Mouse (Mus musculus) right cerebral cortex, postnatal 4 days (tissue): ENCODE measurements around the gene Capn10.

ENCODE experiments used
- DNase-seq: peaks from one replicate; pipeline ENCODE4 v3.0.0-alpha.2; 2022

The Capn10 gene

DNA sequence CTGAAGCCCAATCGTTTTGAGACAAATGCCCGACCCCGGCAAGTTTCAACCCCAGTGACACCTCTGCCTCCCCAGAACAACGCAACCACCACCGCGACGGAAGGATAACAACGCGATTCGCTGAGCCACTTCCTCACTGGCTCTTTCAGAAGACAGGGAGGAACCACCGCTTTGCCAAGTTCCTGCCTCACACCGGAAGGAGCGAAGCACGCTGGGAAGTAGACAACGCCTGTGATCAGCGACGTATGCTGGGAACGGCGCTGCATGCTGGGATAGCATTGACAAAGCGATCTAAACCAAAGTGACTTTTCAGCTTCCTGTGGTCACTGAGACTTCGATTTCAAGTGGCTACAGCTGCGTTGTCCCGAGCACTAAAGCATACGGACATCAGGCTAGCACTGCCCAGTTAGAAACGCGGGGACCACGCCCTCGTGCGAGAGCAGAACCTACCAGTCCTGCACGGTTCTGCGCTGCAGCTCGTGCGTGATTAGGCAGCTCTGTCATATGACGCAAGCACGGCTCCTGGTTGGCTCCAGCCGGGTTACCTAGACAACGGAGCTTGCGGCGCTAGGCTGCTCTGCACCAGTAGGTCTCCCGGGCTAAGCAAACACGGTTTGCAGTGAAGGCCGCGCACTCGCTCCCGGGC is at the start of gene Capn10:
Gene Capn10, plus strand, starts transcription at position 195 of the 646 bp plus-strand sequence.
- DNase-seq: peak; percentile 85

DNA sequence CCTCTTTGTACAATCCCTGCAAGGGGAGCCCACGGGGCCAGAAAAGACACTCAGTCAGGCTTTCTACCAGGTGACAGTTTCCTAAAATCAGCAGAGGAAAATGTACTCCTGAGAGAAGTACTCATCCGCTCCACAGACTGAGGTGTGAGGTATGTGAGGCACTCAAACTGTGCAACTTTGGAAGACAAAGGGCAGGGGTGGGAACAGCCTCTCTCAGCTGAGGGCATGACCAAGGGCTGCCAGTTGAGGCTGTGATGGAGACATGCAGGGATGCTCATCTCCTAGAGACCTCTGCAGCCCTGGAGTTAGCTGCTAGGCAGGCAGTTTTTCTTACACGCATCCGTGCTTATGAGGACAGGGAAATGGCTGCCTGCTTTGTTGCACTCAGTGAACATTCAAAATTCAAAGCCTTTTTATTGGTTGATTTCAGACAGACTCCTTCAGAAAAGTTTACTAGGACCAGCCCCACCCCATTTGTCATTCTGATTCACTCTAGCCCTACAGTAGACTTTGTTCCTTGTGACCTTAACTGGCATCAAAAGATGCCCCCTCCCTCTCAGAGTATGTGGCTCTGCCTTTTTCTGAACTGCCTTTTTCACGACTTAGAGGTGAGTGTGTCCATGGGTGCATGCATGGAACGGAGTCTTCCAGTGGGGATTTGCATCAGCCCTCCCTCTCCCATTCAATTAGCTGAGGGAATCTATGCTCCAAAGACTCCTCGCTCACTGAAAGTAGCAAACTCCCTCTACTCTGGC is 45.1 kb upstream of the Capn10 start:
- DNase-seq: no peak

DNA sequence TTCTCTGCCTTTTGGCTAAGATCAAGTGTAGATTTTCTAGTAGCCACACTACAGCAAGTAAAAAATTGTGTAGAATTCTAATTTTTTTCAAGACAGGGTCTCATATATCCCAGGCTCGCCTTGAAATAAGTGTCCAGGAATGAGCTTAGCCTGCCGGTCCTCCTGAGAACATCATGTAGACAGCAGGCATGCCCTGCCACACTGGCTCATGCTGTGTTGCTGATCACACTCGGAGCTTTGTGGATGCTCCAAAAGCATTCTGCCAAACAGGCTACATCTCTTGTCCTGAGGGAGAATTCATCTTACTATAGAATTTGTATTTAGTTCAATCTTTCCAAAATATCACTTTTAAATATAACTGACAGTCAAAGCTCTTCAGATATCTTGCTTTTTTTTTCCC is 41.4 kb upstream of the Capn10 start:
- DNase-seq: no peak

DNA sequence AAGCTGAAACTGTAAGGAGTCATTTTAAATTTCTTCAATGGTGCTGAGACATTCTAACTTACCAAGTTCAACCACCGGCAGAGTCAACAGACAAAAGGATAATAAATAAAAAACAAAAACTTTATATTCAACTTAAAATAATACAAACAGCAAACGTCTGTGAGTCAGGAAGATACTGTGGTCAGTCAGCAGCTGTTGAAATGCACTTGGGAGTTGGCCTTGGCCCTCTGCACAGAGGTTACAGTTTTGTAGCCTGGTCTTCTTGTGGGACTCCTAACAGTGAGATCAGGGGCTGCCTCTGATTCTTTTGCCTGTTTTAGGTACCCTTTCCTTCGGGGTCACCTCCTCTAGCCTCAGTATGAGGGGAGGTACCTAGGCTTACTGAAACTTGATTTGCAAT is 40.3 kb upstream of the Capn10 start:
- no peak for DNase-seq

DNA sequence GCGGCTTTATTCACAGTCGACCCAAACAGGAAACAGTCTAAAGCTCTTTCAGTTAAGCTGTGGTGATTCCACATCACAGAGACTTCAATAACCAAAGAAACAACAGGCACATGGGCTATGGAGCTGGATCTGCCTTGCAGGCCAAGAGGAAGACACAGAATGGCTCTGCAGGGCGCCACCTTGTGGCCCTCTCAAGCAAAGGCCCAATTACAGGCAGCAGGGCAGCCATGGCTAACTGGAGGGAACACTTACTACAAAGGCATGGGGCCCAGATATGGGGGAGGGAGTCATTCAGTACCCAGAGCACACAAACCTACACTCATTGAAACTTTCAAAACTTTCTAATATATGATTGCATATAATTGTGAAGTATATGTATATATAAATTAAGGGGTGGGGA is 39.1 kb upstream of the Capn10 start:
- peak; percentile 79 for DNase-seq

DNA sequence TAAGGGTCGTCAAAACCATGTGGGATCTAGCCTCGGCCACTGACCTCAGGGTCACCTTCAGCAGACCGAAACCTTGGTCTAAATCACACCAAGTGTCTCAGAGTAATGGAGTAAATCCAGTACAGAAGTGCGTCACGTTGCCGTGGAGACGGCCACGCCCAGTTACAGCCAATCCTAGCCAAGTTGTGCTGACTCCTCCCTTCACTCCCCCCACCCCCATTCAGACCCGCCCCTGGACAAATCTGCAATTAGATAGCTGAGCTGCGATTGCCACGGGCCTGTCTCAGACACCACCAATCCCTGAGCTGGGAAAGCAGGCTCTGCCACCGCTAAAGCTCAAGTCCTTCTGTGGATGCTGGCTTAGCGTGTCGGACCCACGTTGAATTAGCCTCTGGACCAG is 31.4 kb upstream of the Capn10 start, which contains the start of gene Ankmy1:
Gene Ankmy1, minus strand, starts transcription at position 121 of the 400 bp plus-strand sequence.
- DNase-seq: peak; percentile 68

DNA sequence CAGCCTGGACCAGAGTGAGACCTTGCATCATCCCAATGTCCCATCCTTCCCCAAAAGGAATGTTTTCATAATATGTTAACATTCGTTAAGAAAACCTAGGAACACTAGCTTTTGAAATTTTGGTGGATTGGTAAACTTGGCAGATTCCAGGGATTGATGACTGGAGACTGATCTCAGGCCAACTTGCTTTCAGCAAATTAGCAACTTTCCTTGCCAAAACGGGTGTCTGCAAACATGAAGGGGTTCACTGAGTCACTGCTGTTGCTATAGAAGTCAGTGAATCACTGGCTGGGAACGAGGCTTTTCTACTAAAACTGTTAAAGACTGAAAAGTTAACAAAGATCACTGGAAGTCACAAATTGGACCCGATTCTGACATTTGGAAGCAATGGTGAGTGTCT is 30.5 kb upstream of the Capn10 start:
- no peak for DNase-seq

DNA sequence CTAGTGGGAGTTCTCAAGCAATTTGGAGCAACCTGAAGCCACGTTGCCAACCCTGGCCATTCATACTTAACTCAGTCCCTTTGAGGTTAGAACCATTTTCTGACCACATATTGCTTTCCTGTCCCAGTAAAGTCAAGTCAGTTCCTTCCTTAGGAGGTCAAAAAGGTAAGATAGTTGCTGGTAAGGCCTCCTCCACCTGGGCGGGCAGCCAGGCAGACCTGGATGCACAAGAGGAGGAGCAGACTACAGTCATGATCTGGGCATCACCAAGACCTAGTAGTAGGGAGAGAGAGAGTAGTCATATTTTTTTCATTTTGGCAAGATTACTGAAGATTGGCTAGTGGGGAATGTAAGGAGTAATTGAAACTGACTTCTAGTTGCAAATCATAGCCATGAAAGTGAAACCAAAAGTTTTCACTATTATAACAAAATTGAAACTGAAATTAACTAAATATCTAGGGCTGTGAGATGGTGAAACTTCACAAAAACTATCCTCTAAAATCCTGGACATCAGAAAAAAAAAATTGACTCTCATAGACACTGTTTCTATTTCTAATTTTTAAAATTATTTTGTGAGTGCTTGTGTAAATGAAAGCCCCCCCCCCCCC is 28.4 kb upstream of the Capn10 start:
- DNase-seq: no peak

DNA sequence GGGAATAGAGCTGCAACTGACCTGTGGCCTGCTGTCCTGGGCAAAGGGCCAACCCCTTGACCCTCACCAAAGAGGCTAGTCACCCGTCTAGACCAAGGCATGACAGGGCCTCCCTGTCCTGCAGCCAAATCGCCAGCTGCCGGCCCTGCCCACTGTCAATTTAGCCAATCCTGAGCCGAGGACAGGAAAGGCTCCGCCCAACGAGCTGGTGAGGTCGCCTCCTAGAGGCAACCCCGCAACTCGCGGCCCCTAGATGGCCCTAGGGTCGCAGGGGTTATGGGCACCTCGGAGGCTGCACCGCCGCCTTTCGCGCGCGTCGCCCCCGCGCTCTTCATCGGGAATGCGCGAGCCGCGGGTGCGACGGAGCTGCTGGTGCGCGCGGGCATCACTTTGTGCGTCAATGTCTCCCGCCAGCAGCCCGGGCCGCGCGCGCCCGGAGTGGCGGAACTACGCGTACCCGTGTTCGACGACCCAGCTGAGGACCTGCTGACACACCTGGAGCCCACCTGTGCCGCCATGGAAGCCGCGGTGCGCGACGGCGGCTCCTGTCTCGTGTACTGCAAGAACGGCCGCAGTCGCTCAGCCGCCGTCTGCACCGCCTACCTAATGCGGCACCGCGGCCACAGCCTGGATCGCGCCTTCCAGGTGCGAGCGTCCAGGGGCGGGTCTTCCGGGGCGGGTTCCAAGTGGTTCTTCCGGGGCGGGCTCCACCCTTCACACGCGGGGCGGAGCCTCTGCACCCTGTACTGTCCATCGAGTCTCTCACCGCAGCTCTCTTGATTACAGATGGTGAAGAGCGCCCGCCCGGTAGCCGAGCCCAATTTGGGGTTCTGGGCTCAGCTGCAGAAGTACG is 27.2 kb upstream of the Capn10 start, which contains the start of gene Dusp28:
Gene Dusp28, plus strand, starts transcription at position 203 of the 853 bp plus-strand sequence.
- DNase-seq: peak; percentile 81

DNA sequence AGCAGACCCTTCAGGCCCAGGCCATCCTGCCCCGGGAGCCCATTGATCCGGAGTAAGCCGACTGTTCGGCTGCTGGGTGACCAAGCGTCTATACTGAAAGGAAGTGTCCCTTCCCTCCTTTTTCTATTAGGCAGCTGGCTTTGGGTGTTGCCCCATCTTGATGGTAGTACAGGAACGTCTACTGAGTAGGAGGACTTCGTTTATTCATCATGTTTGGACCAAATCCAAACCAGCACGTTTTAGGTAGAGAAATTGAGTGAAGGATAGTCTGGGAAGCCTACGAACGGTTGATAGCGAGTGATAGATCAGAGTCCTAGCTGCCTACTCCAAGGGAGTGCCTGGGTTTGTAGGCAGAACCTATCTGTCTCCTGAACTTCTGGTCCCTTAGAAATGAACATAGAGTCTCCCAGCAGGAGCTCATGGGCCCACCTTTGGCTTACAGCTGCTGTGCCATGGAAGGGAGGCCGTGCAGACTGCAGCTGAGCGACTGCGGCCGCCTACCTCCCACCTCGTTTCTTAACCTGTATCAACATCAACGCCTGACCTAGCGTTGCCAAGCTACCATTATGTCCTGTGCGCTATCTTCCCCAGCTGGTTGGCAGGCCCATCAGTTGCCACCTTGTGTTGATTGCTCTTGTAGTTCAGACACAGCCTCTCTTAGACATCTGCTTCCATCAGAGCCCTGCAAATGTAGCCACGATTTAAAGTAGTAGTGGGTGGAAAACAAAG is 26.4 kb upstream of the Capn10 start:
- no peak for DNase-seq

DNA sequence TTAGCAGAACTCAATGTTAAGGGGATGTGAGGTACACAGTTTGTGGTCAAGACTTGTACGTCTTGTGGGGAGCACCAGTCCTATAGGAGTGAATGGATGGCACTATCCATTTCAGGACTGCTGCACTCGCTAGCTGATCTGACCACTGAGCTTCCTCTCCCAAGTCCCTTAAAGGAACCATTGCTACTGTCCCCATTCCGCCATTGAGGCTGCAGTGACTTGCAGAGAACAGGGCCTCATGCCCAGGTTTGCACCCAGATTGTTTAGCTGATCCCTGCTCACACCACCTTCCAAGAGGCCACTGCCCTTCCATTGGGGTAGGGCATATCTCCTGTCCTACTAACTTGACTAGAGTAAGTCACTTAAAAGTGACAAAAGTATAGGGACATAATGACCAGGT is 25.5 kb upstream of the Capn10 start:
- no peak for DNase-seq

DNA sequence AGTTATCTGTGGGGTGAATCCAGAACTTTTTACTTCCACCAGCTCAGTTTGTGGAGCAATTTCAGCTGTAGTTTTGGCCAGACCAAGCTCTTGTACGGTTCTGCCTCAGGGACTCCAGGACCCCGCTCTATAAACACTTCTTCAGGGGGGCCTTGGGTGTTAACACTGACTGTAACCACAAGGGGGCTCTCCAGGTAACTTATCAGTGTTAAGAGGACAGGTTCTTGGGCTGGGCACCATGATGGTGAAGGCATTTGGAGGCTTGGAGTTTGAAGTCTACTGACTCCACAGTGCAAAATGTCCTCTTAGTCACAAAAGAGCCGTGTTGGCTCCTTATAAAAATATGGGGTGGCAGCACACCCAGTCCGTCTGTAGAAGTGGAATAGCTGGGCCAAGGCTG is 25.1 kb upstream of the Capn10 start:
- no peak for DNase-seq

DNA sequence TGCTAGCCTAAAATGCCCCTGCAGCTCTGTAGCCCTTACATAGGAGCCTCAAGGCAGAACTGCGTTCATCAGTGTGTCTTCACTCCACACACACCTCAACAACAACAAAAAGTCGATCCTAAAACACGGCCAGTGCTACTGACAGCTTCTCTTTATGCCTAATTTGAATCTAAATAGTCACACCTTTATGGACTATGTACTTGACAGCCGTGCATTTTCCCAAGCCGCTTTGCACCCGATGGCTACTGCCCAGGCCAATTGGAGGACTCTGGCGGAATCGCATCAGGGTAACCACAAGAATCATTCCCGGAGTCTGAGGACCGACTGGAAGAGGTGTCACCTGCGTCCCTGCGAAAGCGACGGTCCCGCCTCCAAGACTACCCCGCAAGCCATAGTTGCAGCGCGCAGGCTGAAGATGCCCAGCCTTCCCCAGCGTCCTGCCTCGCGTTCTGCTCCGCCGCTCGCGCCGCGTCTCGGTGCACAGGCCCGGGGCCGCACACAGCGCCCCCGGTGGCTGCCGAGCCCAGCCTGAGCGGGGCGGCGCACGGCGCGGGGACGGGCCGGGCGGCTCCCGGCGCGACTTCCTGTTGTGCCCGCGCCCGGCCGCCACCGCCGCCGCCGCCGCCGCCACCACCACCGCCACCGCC is 23.8 kb upstream of the Capn10 start, which contains the start of gene Rnpepl1:
Gene Rnpepl1, plus strand, starts transcription at position 545 of the 647 bp plus-strand sequence.
- DNase-seq: peak; percentile 75

DNA sequence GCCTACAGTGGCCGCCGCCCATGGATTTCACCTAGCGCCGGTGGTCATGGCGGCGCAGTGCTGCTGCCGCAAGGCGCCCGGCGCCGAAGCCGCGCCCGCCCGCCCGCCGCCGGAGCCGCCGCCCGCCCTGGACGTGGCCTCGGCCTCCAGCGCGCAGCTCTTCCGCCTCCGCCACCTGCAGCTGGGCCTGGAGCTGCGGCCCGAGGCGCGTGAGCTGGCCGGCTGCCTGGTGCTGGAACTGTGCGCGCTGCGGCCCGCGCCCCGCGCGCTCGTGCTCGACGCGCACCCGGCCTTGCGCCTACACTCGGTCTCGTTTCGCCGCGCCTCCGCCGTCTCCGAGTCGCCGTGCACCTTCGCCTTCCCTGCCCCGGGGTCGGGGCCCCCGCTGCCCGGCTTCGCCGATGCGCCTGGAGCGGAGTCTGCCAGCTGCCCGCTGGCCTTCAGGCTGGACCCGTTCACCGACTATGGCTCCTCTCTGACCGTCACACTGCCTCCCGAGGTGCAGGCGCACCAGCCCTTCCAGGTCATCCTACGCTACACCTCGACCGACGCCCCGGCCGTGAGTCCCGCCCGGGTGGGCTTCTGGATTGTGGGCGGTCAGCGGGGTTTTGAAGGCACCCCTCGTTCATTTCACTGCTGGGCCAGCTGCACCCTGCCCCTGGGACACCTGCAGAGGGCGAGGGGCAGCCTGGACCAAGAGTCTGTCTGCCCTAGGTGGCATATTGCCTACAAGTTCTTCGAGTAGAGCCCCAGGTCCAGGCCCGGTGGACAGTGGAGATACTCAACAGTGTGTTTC is 23.1 kb upstream of the Capn10 start:
- peak; percentile 79 for DNase-seq

DNA sequence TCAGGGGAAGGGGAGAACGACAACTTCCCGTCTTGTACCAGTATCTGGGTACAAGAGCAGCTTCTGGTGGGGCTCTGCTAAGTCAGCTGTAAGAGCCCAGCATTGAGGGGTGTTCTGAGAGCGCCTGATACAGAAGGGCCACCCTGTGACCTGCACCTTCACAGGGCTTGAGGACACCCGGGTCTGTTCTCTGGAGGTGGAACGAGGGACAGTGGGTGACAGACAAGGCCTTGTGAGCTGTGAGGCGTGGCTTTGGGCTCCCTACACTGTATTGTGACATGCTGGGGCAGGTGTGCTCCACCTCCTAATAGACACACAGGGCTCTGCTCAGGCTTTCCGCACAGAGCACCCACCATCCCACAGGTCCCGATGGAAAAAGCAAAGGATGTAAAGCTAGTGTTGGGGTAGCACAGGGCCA is 22.4 kb upstream of the Capn10 start:
- DNase-seq: no peak

DNA sequence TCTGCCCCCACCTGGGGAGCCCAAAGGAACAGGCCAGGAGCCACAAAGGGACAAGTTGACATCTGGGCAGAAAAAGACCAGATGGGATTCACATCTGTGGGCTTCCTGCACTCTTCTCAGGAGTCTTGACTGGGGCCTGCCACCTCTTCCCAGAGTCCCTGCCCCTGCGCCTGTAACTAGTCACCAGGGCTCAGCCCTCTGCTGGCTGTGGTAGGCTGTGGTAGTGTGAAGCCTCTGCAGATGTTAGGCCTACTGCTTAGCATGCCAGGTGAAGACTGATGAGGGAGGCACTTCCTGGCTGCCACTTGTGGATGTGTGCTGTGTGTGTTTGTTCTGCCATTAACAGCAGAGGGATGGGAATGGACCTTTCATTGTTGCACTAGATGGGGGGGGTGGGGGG is 21.9 kb upstream of the Capn10 start:
- no peak for DNase-seq

DNA sequence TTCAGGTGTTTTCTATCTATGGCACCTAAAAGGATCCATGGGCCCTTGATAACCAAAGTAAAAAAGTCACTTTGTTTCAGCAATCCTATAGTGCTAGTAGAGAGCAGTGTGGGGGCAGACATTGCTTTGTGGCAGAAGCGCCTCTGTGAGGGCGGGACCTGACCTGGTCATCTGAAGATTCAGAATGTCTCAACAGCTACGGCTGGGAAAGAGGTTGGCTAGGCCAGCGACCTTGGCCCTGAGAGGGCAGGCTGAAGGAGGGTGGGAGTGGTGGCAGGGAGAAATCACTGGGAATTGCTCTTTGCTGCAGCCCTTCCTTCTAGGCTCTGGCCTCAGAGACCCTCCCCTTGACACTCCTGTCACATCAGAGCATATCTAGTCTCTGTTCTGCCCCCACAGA is 19.9 kb upstream of the Capn10 start:
- DNase-seq: no peak

DNA sequence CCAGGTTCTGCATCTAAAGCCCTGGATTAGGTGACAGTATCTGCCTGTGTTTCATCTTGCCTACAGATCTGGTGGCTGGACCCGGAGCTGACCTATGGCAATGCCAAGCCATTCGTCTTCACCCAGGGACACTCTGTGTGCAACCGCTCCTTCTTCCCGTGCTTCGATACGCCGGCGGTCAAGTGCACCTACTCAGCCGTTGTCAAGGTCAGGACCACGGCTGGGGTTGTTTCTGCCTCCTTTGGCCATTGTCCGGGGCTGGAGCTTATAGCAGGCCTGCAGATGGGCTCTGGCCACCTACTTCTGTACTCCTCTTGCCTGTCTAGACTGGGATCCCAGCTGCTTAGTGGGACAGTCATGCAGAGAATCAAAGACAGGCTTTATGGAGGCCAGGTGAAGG is 19.2 kb upstream of the Capn10 start:
- no peak for DNase-seq

DNA sequence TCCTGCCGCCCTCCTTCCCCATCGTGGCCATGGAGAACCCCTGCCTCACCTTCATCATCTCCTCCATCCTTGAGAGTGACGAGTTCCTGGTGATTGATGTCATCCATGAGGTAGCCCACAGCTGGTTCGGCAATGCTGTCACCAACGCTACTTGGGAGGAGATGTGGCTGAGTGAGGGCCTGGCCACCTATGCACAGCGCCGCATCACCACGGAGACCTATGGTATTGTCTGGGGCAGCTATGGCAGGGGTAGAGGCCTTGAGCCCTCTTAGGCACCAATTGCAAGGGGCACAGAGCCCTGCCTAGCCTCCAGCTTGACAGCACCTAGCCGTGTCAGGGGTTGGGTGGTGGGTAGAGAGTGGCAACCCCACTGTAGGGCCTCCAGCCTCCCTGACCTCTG is 17.5 kb upstream of the Capn10 start:
- no peak for DNase-seq

DNA sequence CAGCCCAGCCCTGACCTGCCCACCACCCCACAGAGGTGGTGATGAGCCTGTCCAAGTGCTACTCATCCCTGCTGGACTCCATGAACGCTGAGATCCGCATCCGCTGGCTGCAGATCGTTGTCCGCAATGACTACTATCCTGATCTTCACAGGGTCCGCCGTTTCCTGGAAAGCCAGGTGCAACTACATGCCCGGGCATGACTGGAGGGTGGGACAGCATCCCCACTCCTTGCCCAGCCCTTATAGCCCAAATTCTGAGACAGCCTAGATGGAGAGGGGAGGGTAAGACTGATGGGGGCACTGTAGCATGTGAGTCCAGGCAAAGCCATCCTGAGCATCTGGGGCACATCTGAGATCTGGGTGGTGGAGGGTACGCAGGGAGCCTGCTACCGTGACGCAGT is 15.0 kb upstream of the Capn10 start:
- no peak for DNase-seq

DNA sequence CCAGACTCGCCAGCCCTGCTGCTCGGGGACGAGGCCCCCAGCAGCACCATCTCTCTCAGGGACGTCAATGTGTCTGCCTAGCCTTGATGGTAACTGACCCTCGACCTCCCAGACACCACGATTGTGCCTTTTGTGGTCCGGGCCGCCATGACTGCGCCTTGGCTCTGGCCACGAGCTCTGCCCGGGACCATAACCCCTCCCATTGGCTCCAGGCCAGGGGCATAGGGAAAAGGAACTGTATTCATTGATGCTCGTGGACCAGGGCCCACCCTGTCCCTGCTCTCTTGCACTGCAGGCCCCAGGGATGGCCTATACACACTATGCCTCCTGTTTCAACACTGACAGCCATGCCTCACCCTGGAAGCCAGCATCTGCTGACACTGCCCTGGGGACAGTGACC is 14.4 kb upstream of the Capn10 start:
- DNase-seq: no peak
